Comparison of ENCODE assay signal across 23 mouse cellular contexts in the genomic region with DNA sequence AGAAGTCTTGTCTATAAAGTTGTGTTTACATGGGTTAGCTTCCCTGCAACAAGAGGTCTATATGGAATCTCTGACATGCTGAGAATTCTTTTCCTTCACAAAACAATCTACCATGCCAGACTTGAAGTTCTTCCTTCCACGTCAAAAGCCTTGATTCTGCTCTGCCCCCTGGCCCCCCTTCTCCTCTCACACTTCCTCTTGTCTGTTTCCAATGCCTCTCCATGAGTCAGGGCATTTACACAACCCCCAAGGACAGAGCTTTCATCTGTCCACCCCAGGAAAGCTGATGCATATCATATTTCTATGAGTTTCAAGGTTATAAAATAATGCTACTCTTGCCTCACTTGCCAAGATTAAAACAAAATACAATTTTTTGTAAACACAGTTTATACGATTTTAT.
"Had no signal": no experiment of that assay in that cellular context is flagged by ENCODE, and none has a peak within 500 bp of the region (broad histone marks: within the 10 kb centered on the region; RNA-seq: fewer than 3 reads in every experiment).

No protein-coding gene starts in this region.

- H3K27ac ChIP-seq: limb, embryonic 12.5 days; limb, embryonic 15.5 days; liver, embryonic 14.5 days; macrophage; midbrain, embryonic 15.5 days; neural tube, embryonic 12.5 days; neural tube, embryonic 15.5 days; stomach, embryonic 15.5 days had no signal

- H3K36me3 ChIP-seq: limb, embryonic 12.5 days; limb, embryonic 15.5 days; midbrain, embryonic 15.5 days; neural tube, embryonic 12.5 days; neural tube, embryonic 15.5 days; stomach, embryonic 15.5 days had no signal

- H3K4me3 ChIP-seq: limb, embryonic 12.5 days; limb, embryonic 15.5 days; megakaryocyte, embryonic 14.5 days; midbrain, embryonic 15.5 days; neural tube, embryonic 12.5 days; neural tube, embryonic 15.5 days; stomach, embryonic 15.5 days had no signal

- DNase-seq: kidney, adult 18-20 months; kidney, adult 9 months; kidney, postnatal 14 days; kidney, postnatal 4 days; layer of hippocampus, postnatal 36 days; left cerebral cortex, postnatal 4 days; liver, postnatal 0 days; right cerebral cortex, postnatal 14 days; spleen, adult 18-20 months; thymus, postnatal 25 days had no signal

- H3K4me1 ChIP-seq: limb, embryonic 15.5 days; megakaryocyte, embryonic 14.5 days; midbrain, embryonic 15.5 days; neural tube, embryonic 12.5 days; stomach, embryonic 15.5 days had no signal

- H3K9me3 ChIP-seq: limb, embryonic 12.5 days; limb, embryonic 15.5 days; midbrain, embryonic 15.5 days; neural tube, embryonic 12.5 days; neural tube, embryonic 15.5 days; stomach, embryonic 15.5 days had no signal

- ATAC-seq: liver, postnatal 0 days; lung, postnatal 0 days; midbrain, embryonic 15.5 days had no signal

- H3K9ac ChIP-seq: limb, embryonic 12.5 days; limb, embryonic 15.5 days; liver, embryonic 14.5 days; liver, postnatal 0 days; lung, embryonic 14.5 days; midbrain, embryonic 15.5 days; neural tube, embryonic 12.5 days; neural tube, embryonic 15.5 days; stomach, embryonic 15.5 days had no signal

- H3K4me2 ChIP-seq: limb, embryonic 12.5 days; limb, embryonic 15.5 days; liver, embryonic 11.5 days; lung, embryonic 14.5 days; midbrain, embryonic 11.5 days; midbrain, embryonic 15.5 days; neural tube, embryonic 12.5 days; neural tube, embryonic 15.5 days; stomach, embryonic 15.5 days had no signal

- H3K27me3 ChIP-seq: limb, embryonic 12.5 days; limb, embryonic 15.5 days; megakaryocyte, embryonic 14.5 days; midbrain, embryonic 15.5 days; neural tube, embryonic 12.5 days; neural tube, embryonic 15.5 days; stomach, embryonic 15.5 days had no signal
